Mouse (Mus musculus) brain, embryonic 18.5 days (tissue): ENCODE measurements around the gene Zbtb20.

Experiments used
- DNase-seq: peaks from one replicate; pipeline ENCODE4 v3.0.0-alpha.2; 2012; ENCODE audit warnings: low read depth, low spot score

Zbtb20 gene

GRCm38 (mm10) chr16:43072818-43073594, 197.3 kb downstream of the Zbtb20 start:
- DNase-seq, result no peak

GRCm38 (mm10) chr16:43080403-43080802, 204.7 kb downstream of the Zbtb20 start:
- DNase-seq, result peak; percentile 16

GRCm38 (mm10) chr16:43080923-43081702, 205.4 kb downstream of the Zbtb20 start:
- DNase-seq, result peak; percentile 28

- no peak for DNase-seq
These were observed 206.3 kb downstream of the Zbtb20 start for GRCm38 (mm10) chr16:43081995-43082394.

- DNase-seq, result no peak
These were observed 207.1 kb downstream of the Zbtb20 start for GRCm38 (mm10) chr16:43082801-43083200.

- no peak for DNase-seq
These were observed 214.5 kb downstream of the Zbtb20 start for GRCm38 (mm10) chr16:43090188-43090587.

- no peak for DNase-seq
These were observed 218.5 kb downstream of the Zbtb20 start for GRCm38 (mm10) chr16:43094161-43094560.

- DNase-seq, result no peak
These were observed 219.1 kb downstream of the Zbtb20 start for GRCm38 (mm10) chr16:43094756-43095155.

GRCm38 (mm10) chr16:43096040-43096439, 220.4 kb downstream of the Zbtb20 start:
- no peak for DNase-seq

GRCm38 (mm10) chr16:43098153-43098552, 222.5 kb downstream of the Zbtb20 start:
- no peak for DNase-seq

GRCm38 (mm10) chr16:43098666-43099065, 223.0 kb downstream of the Zbtb20 start:
- DNase-seq, result no peak

GRCm38 (mm10) chr16:43111288-43111687, 235.6 kb downstream of the Zbtb20 start:
- no peak for DNase-seq

- no peak for DNase-seq
These were observed 238.3 kb downstream of the Zbtb20 start for GRCm38 (mm10) chr16:43113968-43114367.

GRCm38 (mm10) chr16:43129966-43130365, 254.3 kb downstream of the Zbtb20 start:
- DNase-seq, result no peak

- peak; percentile 42 for DNase-seq
These were observed 254.9 kb downstream of the Zbtb20 start for GRCm38 (mm10) chr16:43130583-43130982.

- no peak for DNase-seq
These were observed 255.4 kb downstream of the Zbtb20 start for GRCm38 (mm10) chr16:43131077-43131476.

- DNase-seq, result no peak
These were observed 292.8 kb downstream of the Zbtb20 start for GRCm38 (mm10) chr16:43168506-43168905.

GRCm38 (mm10) chr16:43169273-43169905, 293.7 kb downstream of the Zbtb20 start:
- DNase-seq, result no peak

GRCm38 (mm10) chr16:43172139-43172538, 296.5 kb downstream of the Zbtb20 start:
- no peak for DNase-seq

GRCm38 (mm10) chr16:43172912-43173311, 297.2 kb downstream of the Zbtb20 start:
- no peak for DNase-seq

GRCm38 (mm10) chr16:43174815-43175214, 299.1 kb downstream of the Zbtb20 start:
- no peak for DNase-seq

- no peak for DNase-seq
These were observed 305.4 kb downstream of the Zbtb20 start for GRCm38 (mm10) chr16:43181038-43181437.
